In the genomic region with DNA sequence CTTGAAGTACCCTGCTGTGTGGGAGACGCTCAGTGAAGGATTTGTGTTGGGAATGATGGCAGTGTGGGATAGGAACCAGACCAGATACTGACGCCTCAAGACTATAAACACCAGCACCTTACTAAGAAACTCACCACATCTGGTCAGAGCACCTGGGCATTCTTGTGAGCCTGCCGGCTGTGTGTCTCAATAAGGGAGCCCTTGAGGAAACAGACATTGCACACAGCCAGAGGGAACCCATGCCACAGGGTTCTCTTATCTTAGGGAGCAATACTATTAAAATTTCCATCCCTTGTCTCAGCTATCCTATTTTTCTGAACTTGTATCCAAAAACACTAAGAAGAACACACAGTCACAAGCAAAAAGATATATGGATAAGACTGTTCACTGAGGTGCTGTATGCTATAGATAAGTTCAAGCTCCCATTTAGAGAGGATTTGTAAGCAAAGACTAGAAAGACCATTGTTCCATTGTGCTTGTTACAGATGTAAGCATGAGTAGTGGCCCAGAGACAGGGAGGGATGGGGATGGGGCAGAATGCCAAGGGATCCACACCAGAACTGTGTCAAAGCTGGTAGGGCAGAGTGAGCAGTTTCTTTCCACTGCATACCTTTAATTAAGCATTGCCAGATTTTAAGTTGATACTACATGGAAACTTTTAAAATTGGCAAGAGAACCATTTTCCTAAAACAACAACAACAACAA, we compare ENCODE assay signal across 27 mouse cellular contexts.
DNase-seq lines count a peak whose midpoint lies in the region; ATAC-seq and TF ChIP-seq lines count a peak whose summit lies in the region.
"Had no signal": no experiment of that assay in that cellular context is flagged by ENCODE, and none has a peak within 500 bp of the region (broad histone marks: within the 10 kb centered on the region; RNA-seq: fewer than 3 reads in every experiment).

No protein-coding gene starts in this region.

- no peak overlapping the region for H3K4me2 ChIP-seq in lung, postnatal 0 days (replicated peaks; ENCODE audit: low read depth, low read length)
- H3K4me2 ChIP-seq: forebrain, embryonic 12.5 days; limb, embryonic 15.5 days; midbrain, embryonic 15.5 days; stomach, embryonic 15.5 days had no signal

- no peak overlapping the region for H3K27ac ChIP-seq in lung, postnatal 0 days (ENCODE audit: low read length)
- H3K27ac ChIP-seq: forebrain, embryonic 12.5 days; kidney, postnatal 0 days; limb, embryonic 10.5 days; limb, embryonic 15.5 days; midbrain, embryonic 15.5 days; stomach, embryonic 15.5 days had no signal

- WGBS in lung, postnatal 0 days = 68% methylated on average over 3 of the region's 3 CpGs

- no peak for TF ChIP-seq EP300 in lung, postnatal 0 days (IDR thresholded peaks at IDR 0.05)

- H3K36me3 ChIP-seq in lung, postnatal 0 days (ENCODE audit: insufficient read depth, low read length) = no peaks in the 10 kb centered on the region
- H3K36me3 ChIP-seq: forebrain, embryonic 12.5 days; limb, embryonic 15.5 days; midbrain, embryonic 15.5 days; stomach, embryonic 15.5 days had no signal

- ATAC-seq in lung, postnatal 0 days = no peak
- ATAC-seq in megakaryocyte-erythroid progenitor cell, adult 5-6 weeks (replicated peaks; ENCODE audit: low FRiP score, low TSS enrichment, poor library complexity, severe bottlenecking) = peak; percentile 64
- no peak for ATAC-seq in erythroid progenitor cell, adult 5-6 weeks (replicated peaks; ENCODE audit: low FRiP score, poor library complexity, severe bottlenecking)
- ATAC-seq: hindbrain, embryonic 16.5 days; midbrain, embryonic 15.5 days; Patski had no signal

- no peak for TF ChIP-seq CTCF in lung, postnatal 0 days (IDR thresholded peaks at IDR 0.05)

- DNase-seq in heart, postnatal 4 days = peak; percentile 24
- no peak for DNase-seq in heart, adult 18-20 months
- DNase-seq in kidney, postnatal 25 days = peak; percentile 66 to 73
- DNase-seq in kidney, adult 18-20 months = no peak
- peak; percentile 42 for DNase-seq in lung, postnatal 10 days
- DNase-seq in lung, postnatal 0 days (ENCODE audit: low spot score) = no peak
- DNase-seq: adrenal gland, postnatal 25 days; cerebellum, adult 2 months; cerebellum, postnatal 14 days; gastrocnemius, postnatal 10 days; heart, postnatal 14 days; lung, adult 2 months; lung, postnatal 4 days; right cerebral cortex, postnatal 25 days; thymus, postnatal 14 days had no signal

- H3K4me1 ChIP-seq in lung, postnatal 0 days (ENCODE audit: insufficient read depth, low read depth, low read length) = no peaks in the 10 kb centered on the region
- H3K4me1 ChIP-seq: forebrain, embryonic 12.5 days; midbrain, embryonic 15.5 days; stomach, embryonic 15.5 days had no signal

- H3K27me3 ChIP-seq in lung, postnatal 0 days (replicated peaks; ENCODE audit: insufficient read depth, low read length) = no peaks in the 10 kb centered on the region
- H3K27me3 ChIP-seq: forebrain, embryonic 12.5 days; limb, embryonic 15.5 days; midbrain, embryonic 15.5 days; Patski; stomach, embryonic 15.5 days had no signal

- no peak overlapping the region for H3K9ac ChIP-seq in lung, postnatal 0 days (replicated peaks; ENCODE audit: low read depth)
- H3K9ac ChIP-seq: forebrain, embryonic 12.5 days; limb, embryonic 15.5 days; midbrain, embryonic 15.5 days; stomach, embryonic 15.5 days had no signal

- no peaks in the 10 kb centered on the region for H3K9me3 ChIP-seq in lung, postnatal 0 days (ENCODE audit: low read length)
- H3K9me3 ChIP-seq: forebrain, embryonic 12.5 days; G1E; limb, embryonic 10.5 days; limb, embryonic 15.5 days; midbrain, embryonic 15.5 days; stomach, embryonic 15.5 days had no signal

- no peak overlapping the region for H3K4me3 ChIP-seq in lung, postnatal 0 days (ENCODE audit: low read depth, low read length)
- H3K4me3 ChIP-seq: erythroblast, embryonic 14.5 days; forebrain, embryonic 12.5 days; limb, embryonic 10.5 days; limb, embryonic 15.5 days; midbrain, embryonic 15.5 days; stomach, embryonic 15.5 days had no signal

Comparison
In these comparisons a context has a peak if more than half of its experiments do, and no peak if none do; other contexts are left out.
1. DNase-seq: peak in heart, postnatal 4 days (single experiment), kidney, postnatal 25 days (2 of 2) and lung, postnatal 10 days (single experiment); none in heart, adult 18-20 months (0 of 2), kidney, adult 18-20 months (single experiment) and lung, postnatal 0 days (single experiment).